Mouse (Mus musculus): ENCODE measurements around the gene Tsc22d4. TPM values are rescaled to one million over a fixed set of nuclear protein-coding genes. Genes with fewer than 3 reads are reported as not detected.
A peak's percentile ranks its signal among the peaks of the same experiment; 100 is the strongest.

Tsc22d4 gene
- polyA plus RNA-seq, 1 experiment = 32.4 TPM

DNA sequence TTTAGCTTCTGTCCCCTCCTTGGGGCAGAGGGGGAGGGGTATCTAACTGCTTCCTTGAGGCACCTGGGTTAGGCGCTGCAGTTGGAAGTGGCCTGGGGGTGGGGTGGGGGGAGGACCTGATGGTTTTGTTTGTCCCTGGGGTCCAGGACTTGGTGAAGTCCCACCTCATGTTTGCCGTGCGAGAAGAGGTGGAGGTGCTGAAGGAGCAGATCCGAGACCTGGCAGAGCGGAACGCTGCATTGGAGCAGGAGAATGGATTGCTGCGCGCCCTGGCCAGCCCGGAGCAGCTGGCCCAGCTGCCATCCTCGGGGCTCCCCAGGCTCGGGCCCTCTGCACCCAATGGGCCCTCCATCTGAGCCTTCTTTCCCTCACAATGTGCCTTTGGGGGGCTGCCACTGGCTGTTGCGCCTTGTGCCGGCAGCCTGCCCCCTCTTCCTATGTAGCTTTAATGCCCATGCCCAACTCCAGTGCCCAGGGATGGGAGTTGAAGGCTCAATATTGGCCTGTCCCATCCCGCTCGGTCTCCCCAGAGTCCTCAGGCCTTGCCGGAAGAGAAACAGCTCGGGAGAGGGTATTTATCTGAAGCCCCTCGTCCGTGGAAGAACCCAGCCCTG lies 13.5 kb downstream of the Tsc22d4 start:
- H3K79me2 ChIP-seq (ENCODE audit: control insufficient read depth, insufficient read depth) = no peaks in the 10 kb centered on the region
- H3K79me3 ChIP-seq (ENCODE audit: low read depth) = no peaks in the 10 kb centered on the region
- H3K27me3 ChIP-seq (ENCODE audit: control insufficient read depth, insufficient read depth, insufficient read length) = no peaks in the 10 kb centered on the region
- H3K4me3 ChIP-seq (ENCODE audit: insufficient read depth, poor library complexity, severe bottlenecking) = no peak overlapping the region
- no peak overlapping the region for H3ac ChIP-seq (ENCODE audit: control insufficient read depth, insufficient read length, low read depth)
- TF ChIP-seq CTCF (IDR thresholded peaks at IDR 0.05; ENCODE audit: control insufficient read depth, insufficient read depth, insufficient read length) (no peak), MAX (IDR thresholded peaks at IDR 0.05) (no peak), CEBPB (IDR thresholded peaks at IDR 0.05; ENCODE audit: low read depth) (no peak), FOSL1 (IDR thresholded peaks at IDR 0.05; ENCODE audit: insufficient read depth, low read length, poor library complexity, severe bottlenecking) (no peak), MYOG (IDR thresholded peaks at IDR 0.05; ENCODE audit: control insufficient read depth, extremely low read depth, insufficient read length) (no peak), USF1 (IDR thresholded peaks at IDR 0.05; ENCODE audit: low read depth) (no peak), MYOD1 (IDR thresholded peaks at IDR 0.05; ENCODE audit: control insufficient read depth, insufficient read length, low read depth) (no peak)
- peaks cover 10% of the 10 kb centered on the region for H3K36me3 ChIP-seq (ENCODE audit: control insufficient read depth, insufficient read depth)

DNA sequence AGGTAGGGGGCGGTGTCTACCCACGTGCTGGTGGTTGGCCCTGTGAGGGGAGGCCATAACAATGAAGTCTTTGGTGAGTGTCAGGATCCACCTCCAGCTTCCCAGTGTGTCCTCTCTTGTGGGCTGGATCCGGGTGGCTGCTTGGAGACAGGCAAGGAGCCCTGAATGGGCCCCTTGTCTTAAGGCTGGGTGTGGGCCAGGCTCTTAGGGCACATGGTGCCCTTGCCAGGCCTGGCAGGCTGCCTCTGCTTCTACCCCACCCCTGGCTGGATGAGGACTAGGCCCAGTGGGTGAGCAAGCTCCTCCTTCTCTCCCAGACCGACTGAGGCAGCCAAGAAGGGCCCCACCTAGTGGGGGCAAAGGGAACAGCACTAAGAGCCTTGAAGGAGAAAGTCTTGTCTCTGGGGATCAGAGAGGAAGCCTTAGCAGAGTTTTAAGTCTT lies 14.5 kb downstream of the Tsc22d4 start:
- Histone ChIP-seq H3K36me3 (ENCODE audit: control insufficient read depth, insufficient read depth) (peaks cover 10% of the 10 kb centered on the region), H3ac (ENCODE audit: control insufficient read depth, insufficient read length, low read depth) (no peak overlapping the region), H3K4me3 (ENCODE audit: insufficient read depth, poor library complexity, severe bottlenecking) (no peak overlapping the region), H3K27me3 (ENCODE audit: control insufficient read depth, insufficient read depth, insufficient read length) (no peaks in the 10 kb centered on the region), H3K79me3 (ENCODE audit: low read depth) (no peaks in the 10 kb centered on the region), H3K79me2 (ENCODE audit: control insufficient read depth, insufficient read depth) (no peaks in the 10 kb centered on the region)
- no peak for TF ChIP-seq USF1 (IDR thresholded peaks at IDR 0.05; ENCODE audit: low read depth)
- TF ChIP-seq CEBPB (IDR thresholded peaks at IDR 0.05; ENCODE audit: low read depth) = no peak
- no peak for TF ChIP-seq MYOD1 (IDR thresholded peaks at IDR 0.05; ENCODE audit: control insufficient read depth, insufficient read length, low read depth)
- no peak for TF ChIP-seq MYOG (IDR thresholded peaks at IDR 0.05; ENCODE audit: control insufficient read depth, extremely low read depth, insufficient read length)
- TF ChIP-seq MAX (IDR thresholded peaks at IDR 0.05) = peak; percentile 19
- TF ChIP-seq CTCF (IDR thresholded peaks at IDR 0.05; ENCODE audit: control insufficient read depth, insufficient read depth, insufficient read length) = peak; percentile 54
- no peak for TF ChIP-seq FOSL1 (IDR thresholded peaks at IDR 0.05; ENCODE audit: insufficient read depth, low read length, poor library complexity, severe bottlenecking)

DNA sequence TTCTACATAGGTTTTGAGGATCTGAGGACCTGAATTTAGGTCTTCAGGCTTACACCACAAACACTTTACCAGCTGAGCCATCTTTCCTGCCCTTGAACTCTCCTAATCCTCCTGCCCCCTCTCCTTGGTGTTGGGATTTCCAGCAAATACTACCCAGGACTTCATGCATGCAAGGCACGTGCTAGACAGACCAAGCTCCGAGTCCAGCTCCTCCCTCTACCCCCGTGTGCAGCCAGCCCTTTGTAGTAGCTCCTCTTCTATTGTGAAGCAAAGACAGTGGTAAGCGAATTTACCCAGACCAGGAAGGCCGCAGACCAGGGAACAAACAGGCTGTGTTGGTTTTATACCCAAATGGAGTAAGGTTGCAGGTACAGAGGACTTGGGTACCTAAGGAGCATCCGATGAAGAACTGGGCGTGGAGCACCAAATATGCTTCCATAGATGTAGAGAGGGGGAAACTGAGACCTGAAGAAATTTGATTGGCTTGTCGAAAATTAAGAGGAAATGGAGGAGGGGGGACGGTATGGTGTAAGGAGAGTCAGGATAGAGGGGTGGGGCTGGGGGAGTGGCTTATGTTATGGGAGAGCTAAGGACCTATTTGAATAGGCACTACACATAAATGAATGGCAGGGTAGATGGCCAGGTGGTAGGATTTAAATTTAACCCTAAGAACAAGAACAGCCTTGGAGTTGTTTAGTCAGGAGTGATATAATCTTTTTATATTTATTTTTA lies 19.2 kb downstream of the Tsc22d4 start:
- TF ChIP-seq MAX (IDR thresholded peaks at IDR 0.05) (no peak), CEBPB (IDR thresholded peaks at IDR 0.05; ENCODE audit: low read depth) (no peak), MYOG (IDR thresholded peaks at IDR 0.05; ENCODE audit: control insufficient read depth, extremely low read depth, insufficient read length) (no peak), USF1 (IDR thresholded peaks at IDR 0.05; ENCODE audit: low read depth) (no peak), CTCF (IDR thresholded peaks at IDR 0.05; ENCODE audit: control insufficient read depth, insufficient read depth, insufficient read length) (no peak), FOSL1 (IDR thresholded peaks at IDR 0.05; ENCODE audit: insufficient read depth, low read length, poor library complexity, severe bottlenecking) (no peak), MYOD1 (IDR thresholded peaks at IDR 0.05; ENCODE audit: control insufficient read depth, insufficient read length, low read depth) (no peak)
- H3K79me3 ChIP-seq (ENCODE audit: low read depth) = no peaks in the 10 kb centered on the region
- no peak overlapping the region for H3ac ChIP-seq (ENCODE audit: control insufficient read depth, insufficient read length, low read depth)
- H3K36me3 ChIP-seq (ENCODE audit: control insufficient read depth, insufficient read depth) = no peaks in the 10 kb centered on the region
- H3K4me3 ChIP-seq (ENCODE audit: insufficient read depth, poor library complexity, severe bottlenecking) = no peak overlapping the region
- H3K79me2 ChIP-seq (ENCODE audit: control insufficient read depth, insufficient read depth) = no peaks in the 10 kb centered on the region
- H3K27me3 ChIP-seq (ENCODE audit: control insufficient read depth, insufficient read depth, insufficient read length) = no peaks in the 10 kb centered on the region

DNA sequence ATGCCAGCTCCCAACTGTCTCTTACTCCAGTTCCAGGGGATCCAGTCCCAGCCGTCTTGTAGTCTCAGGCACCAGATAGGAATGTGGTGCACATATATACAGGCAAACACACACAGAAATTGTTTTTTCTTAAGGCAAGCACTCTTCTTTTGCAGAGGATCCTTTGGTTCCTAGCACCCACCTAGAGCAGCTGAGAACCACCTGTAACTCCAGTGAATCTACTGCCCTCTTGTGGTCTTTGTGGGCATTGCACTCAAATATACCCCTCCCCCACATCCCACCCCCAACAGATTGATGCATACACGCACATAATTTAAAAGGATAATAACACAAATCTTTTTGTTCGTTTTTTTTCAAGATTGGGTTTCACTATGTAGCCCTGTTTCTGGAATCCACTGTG lies 20.7 kb downstream of the Tsc22d4 start:
- H3K36me3 ChIP-seq (ENCODE audit: control insufficient read depth, insufficient read depth) = no peaks in the 10 kb centered on the region
- H3K79me3 ChIP-seq (ENCODE audit: low read depth) = no peaks in the 10 kb centered on the region
- H3K4me3 ChIP-seq (ENCODE audit: insufficient read depth, poor library complexity, severe bottlenecking) = no peak overlapping the region
- no peaks in the 10 kb centered on the region for H3K27me3 ChIP-seq (ENCODE audit: control insufficient read depth, insufficient read depth, insufficient read length)
- no peaks in the 10 kb centered on the region for H3K79me2 ChIP-seq (ENCODE audit: control insufficient read depth, insufficient read depth)
- H3ac ChIP-seq (ENCODE audit: control insufficient read depth, insufficient read length, low read depth) = no peak overlapping the region
- TF ChIP-seq MAX (IDR thresholded peaks at IDR 0.05) (no peak), USF1 (IDR thresholded peaks at IDR 0.05; ENCODE audit: low read depth) (no peak), MYOG (IDR thresholded peaks at IDR 0.05; ENCODE audit: control insufficient read depth, extremely low read depth, insufficient read length) (no peak), CEBPB (IDR thresholded peaks at IDR 0.05; ENCODE audit: low read depth) (no peak), CTCF (IDR thresholded peaks at IDR 0.05; ENCODE audit: control insufficient read depth, insufficient read depth, insufficient read length) (no peak), MYOD1 (IDR thresholded peaks at IDR 0.05; ENCODE audit: control insufficient read depth, insufficient read length, low read depth) (no peak)

DNA sequence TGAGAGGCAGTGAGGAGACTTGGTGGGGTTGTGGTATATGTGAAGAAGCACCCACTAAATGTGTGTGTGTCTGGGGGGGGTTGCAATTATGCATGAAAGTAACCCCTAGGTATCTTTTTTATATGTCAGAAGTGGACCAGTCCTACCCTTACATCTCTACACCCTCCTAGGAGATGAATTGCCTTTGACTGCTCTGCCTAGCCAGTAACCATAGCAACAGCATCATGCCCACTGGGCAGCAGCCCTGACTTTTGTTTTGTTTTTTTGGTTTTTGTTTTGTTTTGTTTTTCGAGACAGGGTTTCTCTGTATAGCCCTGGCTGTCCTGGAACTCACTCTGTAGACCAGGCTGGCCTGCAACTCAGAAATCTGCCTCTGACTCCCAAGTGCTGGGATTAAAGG lies 22.9 kb downstream of the Tsc22d4 start:
- Histone ChIP-seq H3K36me3 (ENCODE audit: control insufficient read depth, insufficient read depth) (no peaks in the 10 kb centered on the region), H3K27me3 (ENCODE audit: control insufficient read depth, insufficient read depth, insufficient read length) (no peaks in the 10 kb centered on the region), H3K79me2 (ENCODE audit: control insufficient read depth, insufficient read depth) (no peaks in the 10 kb centered on the region), H3ac (ENCODE audit: control insufficient read depth, insufficient read length, low read depth) (no peak overlapping the region), H3K79me3 (ENCODE audit: low read depth) (no peaks in the 10 kb centered on the region), H3K4me3 (ENCODE audit: insufficient read depth, poor library complexity, severe bottlenecking) (no peak overlapping the region)
- no peak for TF ChIP-seq MYOD1 (IDR thresholded peaks at IDR 0.05; ENCODE audit: control insufficient read depth, insufficient read length, low read depth)
- TF ChIP-seq MYOG (IDR thresholded peaks at IDR 0.05; ENCODE audit: control insufficient read depth, extremely low read depth, insufficient read length) = no peak
- TF ChIP-seq USF1 (IDR thresholded peaks at IDR 0.05; ENCODE audit: low read depth) = no peak
- TF ChIP-seq FOSL1 (IDR thresholded peaks at IDR 0.05; ENCODE audit: insufficient read depth, low read length, poor library complexity, severe bottlenecking) = no peak
- TF ChIP-seq CEBPB (IDR thresholded peaks at IDR 0.05; ENCODE audit: low read depth) = no peak
- TF ChIP-seq CTCF (IDR thresholded peaks at IDR 0.05; ENCODE audit: control insufficient read depth, insufficient read depth, insufficient read length) = no peak
- TF ChIP-seq MAX (IDR thresholded peaks at IDR 0.05) = no peak

All from C2C12 (cell line).